Mouse (Mus musculus) hindbrain, postnatal 0 days (tissue): ENCODE results near the gene Lrig2. TPM values are rescaled to one million over a fixed set of nuclear protein-coding genes. Genes with fewer than 3 reads are reported as not detected.
A peak's percentile ranks its signal among the peaks of the same experiment; 100 is the strongest.

ENCODE experiments used
- ATAC-seq: fragments of 200-750 bp; cut with Nextera tagmentation; 2 replicates; pipeline ENCODE4 v1.8.0; 2017; ENCODE audit warnings: mild to moderate bottlenecking, moderate TSS enrichment, moderate library complexity
- DNase-seq: peaks from one replicate; pipeline ENCODE4 v3.0.0-alpha.2; 2015; ENCODE audit warnings: low spot score
- H3K27ac ChIP-seq: fragments of 300-500 bp; sonication (generic); 2 replicates; pipeline ENCODE4 v1.5.1; 2014; ENCODE audit warnings: mild to moderate bottlenecking
- H3K27me3 ChIP-seq: fragments of 300-500 bp; sonication (generic); 2 replicates; pipeline ENCODE4 v1.6.1; 2014; ENCODE audit warnings: low read length, mixed read lengths; ENCODE audit not compliant: insufficient read depth
- H3K36me3 ChIP-seq: fragments of 300-500 bp; sonication (generic); 2 replicates; pipeline ENCODE4 v1.6.1; 2014; ENCODE audit warnings: low read length, mixed read lengths; ENCODE audit not compliant: insufficient read depth
- H3K4me1 ChIP-seq: fragments of 300-500 bp; sonication (generic); 2 replicates; pipeline ENCODE4 v1.6.1; 2014; ENCODE audit warnings: antibody characterized with exemption, low read length, mixed read lengths; ENCODE audit not compliant: insufficient read depth
- H3K4me2 ChIP-seq: fragments of 300-500 bp; sonication (generic); 2 replicates; pipeline ENCODE4 v1.6.1; 2014; ENCODE audit warnings: low read depth, mild to moderate bottlenecking, low read length, moderate library complexity, mixed read lengths
- H3K4me3 ChIP-seq: fragments of 300-500 bp; sonication (generic); 2 replicates; pipeline ENCODE4 v1.5.1; 2014; ENCODE audit warnings: low read length
- H3K9ac ChIP-seq: fragments of 300-500 bp; sonication (generic); replicated peaks from 2 replicates; pipeline ENCODE4 v1.6.1; 2014; ENCODE audit warnings: mild to moderate bottlenecking, low read length, moderate library complexity, mixed read lengths
- H3K9me3 ChIP-seq: fragments of 300-500 bp; sonication (generic); 2 replicates; pipeline ENCODE4 v1.6.1; 2016; ENCODE audit warnings: low read length, mixed read lengths
- CTCF ChIP-seq: IDR thresholded peaks from 2 replicates; pipeline ENCODE4 v1.5.1; 2016; ENCODE audit warnings: antibody characterized with exemption, control low read depth, low read depth
- WGBS: fragments of 180-500 bp; shearing (Covaris S2); extraction: QIAGEN DNeasy Blood & Tissue Kit; methylation state at CpG from one replicate; pipeline ENCODE4 v1.1.7; 2014; 5-methylcytosine and 5-hydroxymethylcytosine counted together
- polyA plus RNA-seq: library from polyadenylated mRNA; unstranded; fragments of >200 nt; fragmentation: Nextera tagmentation; extraction: Ambion mirVana; gene quantifications from 2 replicates; pipeline ENCODE4 v1.2.1, GENCODE M21; 2015
- total RNA-seq: library from RNA; depleted of rRNA; stranded (reverse); fragments of >200 nt; gene quantifications from 2 replicates; pipeline ENCODE4 v1.2.3, GENCODE M21; 2014

Gene Lrig2
- total and polyA plus RNA-seq, 2 experiments from 2014 or later: 15.6 to 35.7 TPM

- no peak for TF ChIP-seq CTCF
- no peaks in the 10 kb centered on the region for H3K27me3 ChIP-seq
- H3K36me3 ChIP-seq: no peaks in the 10 kb centered on the region
- no peak for DNase-seq
- no peaks in the 10 kb centered on the region for H3K9me3 ChIP-seq
- H3K4me1 ChIP-seq: no peaks in the 10 kb centered on the region
- 50% methylated on average over 4 of the region's 4 CpGs for WGBS
- no peak for ATAC-seq
- no peak overlapping the region for H3K4me2 ChIP-seq
- no peak overlapping the region for H3K4me3 ChIP-seq
- H3K27ac ChIP-seq: peak overlapping the region; percentile 32; the same call in 1 of the 2 replicates
- no peak overlapping the region for H3K9ac ChIP-seq
These were observed 11.7 kb upstream of the Lrig2 start for GRCm38 (mm10) chr3:104523333-104523871.

- no peak for DNase-seq
- Histone ChIP-seq H3K9ac (no peak overlapping the region), H3K4me2 (no peak overlapping the region), H3K27ac (no peak overlapping the region), H3K4me1 (no peaks in the 10 kb centered on the region), H3K4me3 (no peak overlapping the region), H3K36me3 (no peaks in the 10 kb centered on the region), H3K9me3 (no peaks in the 10 kb centered on the region), H3K27me3 (no peaks in the 10 kb centered on the region)
- ATAC-seq: no peak
- TF ChIP-seq CTCF: no peak
- WGBS: 34% methylated on average over 3 of the region's 3 CpGs
These were observed 9.7 kb upstream of the Lrig2 start for GRCm38 (mm10) chr3:104521341-104521924.

GRCm38 (mm10) chr3:104520471-104520870, 8.8 kb upstream of the Lrig2 start:
- no peak overlapping the region for H3K9ac ChIP-seq
- no peaks in the 10 kb centered on the region for H3K36me3 ChIP-seq
- H3K4me1 ChIP-seq: no peaks in the 10 kb centered on the region
- WGBS: 67% methylated on average over 3 of the region's 3 CpGs
- no peak for TF ChIP-seq CTCF
- no peaks in the 10 kb centered on the region for H3K9me3 ChIP-seq
- H3K27me3 ChIP-seq: no peaks in the 10 kb centered on the region
- H3K4me3 ChIP-seq: no peak overlapping the region
- ATAC-seq: no peak
- no peak overlapping the region for H3K27ac ChIP-seq
- DNase-seq: no peak
- no peak overlapping the region for H3K4me2 ChIP-seq

GRCm38 (mm10) chr3:104518931-104519330, 7.2 kb upstream of the Lrig2 start:
- no peak for ATAC-seq
- no peaks in the 10 kb centered on the region for H3K27me3 ChIP-seq
- H3K4me3 ChIP-seq: no peak overlapping the region

GRCm38 (mm10) chr3:104518411-104518810, 6.7 kb upstream of the Lrig2 start:
- no peak overlapping the region for H3K9ac ChIP-seq
- no peaks in the 10 kb centered on the region for H3K27me3 ChIP-seq
- TF ChIP-seq CTCF: no peak
- H3K4me1 ChIP-seq: no peaks in the 10 kb centered on the region
- H3K4me2 ChIP-seq: no peak overlapping the region
- no peak overlapping the region for H3K27ac ChIP-seq
- no peaks in the 10 kb centered on the region for H3K9me3 ChIP-seq
- ATAC-seq: no peak
- no peaks in the 10 kb centered on the region for H3K36me3 ChIP-seq
- H3K4me3 ChIP-seq: no peak overlapping the region
- no peak for DNase-seq
- WGBS: 85% methylated on average over 3 of the region's 3 CpGs

More at GRCm38 (mm10) chr3:104518931-104519330, 7.2 kb upstream of the Lrig2 start:
- H3K9me3 ChIP-seq: no peaks in the 10 kb centered on the region
- peak; percentile 3; the same call in 1 of the 2 replicates for TF ChIP-seq CTCF
- H3K27ac ChIP-seq: no peak overlapping the region
- no peak overlapping the region for H3K9ac ChIP-seq
- no peaks in the 10 kb centered on the region for H3K36me3 ChIP-seq
- no peak overlapping the region for H3K4me2 ChIP-seq
- H3K4me1 ChIP-seq: no peaks in the 10 kb centered on the region
- WGBS: 63% methylated on average over 6 of the region's 6 CpGs
- DNase-seq: no peak

- Histone ChIP-seq H3K9ac (no peak overlapping the region), H3K4me2 (no peak overlapping the region), H3K27ac (no peak overlapping the region), H3K4me1 (no peaks in the 10 kb centered on the region), H3K36me3 (no peaks in the 10 kb centered on the region), H3K9me3 (no peaks in the 10 kb centered on the region), H3K27me3 (no peaks in the 10 kb centered on the region), H3K4me3 (no peak overlapping the region)
- TF ChIP-seq CTCF: no peak; the same call in 1 of the 2 replicates
- 83% methylated on average over 5 of the region's 5 CpGs for WGBS
- ATAC-seq (no peak), DNase-seq (no peak)
These were observed 5.4 kb upstream of the Lrig2 start for GRCm38 (mm10) chr3:104517161-104517560.

- Histone ChIP-seq H3K9ac (no peak overlapping the region), H3K4me1 (no peaks in the 10 kb centered on the region), H3K27ac (no peak overlapping the region), H3K36me3 (no peaks in the 10 kb centered on the region), H3K9me3 (no peaks in the 10 kb centered on the region), H3K4me2 (no peak overlapping the region), H3K27me3 (no peaks in the 10 kb centered on the region), H3K4me3 (no peak overlapping the region)
- TF ChIP-seq CTCF: no peak
- DNase-seq: no peak
- 89% methylated on average over 2 of the region's 2 CpGs for WGBS
- no peak for ATAC-seq
These were observed 2.8 kb upstream of the Lrig2 start for GRCm38 (mm10) chr3:104514510-104514909.
